Mouse (Mus musculus) erythroblast, embryonic 14.5 days (primary cell): ENCODE results near the gene Otud7b.

Experiments
- GATA1 ChIP-seq: IDR thresholded peaks from 2 replicates; pipeline ENCODE4 v1.6.1; 2012; ENCODE audit warnings: low read length, inconsistent platforms, mixed read lengths
- TAL1 ChIP-seq: IDR thresholded peaks from 3 replicates; pipeline ENCODE4 v1.6.1; 2012; ENCODE audit warnings: low read length, inconsistent platforms, mixed read lengths

GRCm38 (mm10) chr3:96170276-96170675 lies 65.9 kb downstream of the Otud7b start:
- TF ChIP-seq GATA1 (no peak), TAL1 (no peak)
